Mouse (Mus musculus) megakaryocyte-erythroid progenitor cell, adult 5-6 weeks (primary cell): Measurements from ENCODE around the gene Mapk9. TPM values are rescaled to one million over a fixed set of nuclear protein-coding genes. Genes with fewer than 3 reads are reported as not detected.
A peak's percentile ranks its signal among the peaks of the same experiment; 100 is the strongest.

ENCODE experiments used
- ATAC-seq: replicated peaks from 2 replicates; pipeline ENCODE4 v1.8.0; 2016; ENCODE audit warnings: mild to moderate bottlenecking, inconsistent platforms; ENCODE audit not compliant: severe bottlenecking, poor library complexity, low FRiP score, low TSS enrichment
- total RNA-seq, 2 experiments: library from RNA; stranded (forward) in 1 of 2; stranded (reverse) in 1 of 2; fragments of 200-1000, 215-1000 nt in 1 of 2; fragments of >200 nt in 1 of 2; fragmentation: Nextera tagmentation in 1 of 2; gene quantifications; 2 replicates each; pipeline ENCODE4 v1.2.3; 2014 to 2017

The Mapk9 gene
- total RNA-seq, 2 experiments from 2014 or later: 94.5 to 107 TPM

- ATAC-seq: no peak
Observed at GRCm38 (mm10) chr11:49835257-49835956, 11.1 kb upstream of the Mapk9 start.

- peak; percentile 45; the same call in 1 of the 2 replicates for ATAC-seq
Observed at GRCm38 (mm10) chr11:49837717-49838407, 8.7 kb upstream of the Mapk9 start.

GRCm38 (mm10) chr11:49840666-49841065 is 5.9 kb upstream of the Mapk9 start:
- no peak for ATAC-seq

- no peak for ATAC-seq
Observed at GRCm38 (mm10) chr11:49841886-49842285, 4.7 kb upstream of the Mapk9 start.

- no peak for ATAC-seq
Observed at GRCm38 (mm10) chr11:49842718-49843117, 3.8 kb upstream of the Mapk9 start.

- ATAC-seq: no peak
Observed at GRCm38 (mm10) chr11:49844311-49844710, 2.2 kb upstream of the Mapk9 start.

GRCm38 (mm10) chr11:49844969-49845368 is 1.6 kb upstream of the Mapk9 start:
- 0 out of 2 replicates have a peak, but pooled peaks have one; percentile 18 for ATAC-seq

- no peak for ATAC-seq
Observed at GRCm38 (mm10) chr11:49845958-49846357, 593 bp upstream of the Mapk9 start.

GRCm38 (mm10) chr11:49847071-49847810 is 690 bp downstream of the Mapk9 start:
- 0 out of 2 replicates have a peak, but pooled peaks have one; percentile 1 for ATAC-seq

- no peak for ATAC-seq
Observed at GRCm38 (mm10) chr11:49847811-49848078, 1.2 kb downstream of the Mapk9 start.

- peak; percentile 50 for ATAC-seq
Observed at GRCm38 (mm10) chr11:49848080-49848815, 1.7 kb downstream of the Mapk9 start.

GRCm38 (mm10) chr11:49850331-49850730 is 3.8 kb downstream of the Mapk9 start:
- no peak for ATAC-seq

- no peak for ATAC-seq
Observed at GRCm38 (mm10) chr11:49855144-49855543, 8.6 kb downstream of the Mapk9 start.

GRCm38 (mm10) chr11:49861139-49861538 is 14.6 kb downstream of the Mapk9 start:
- no peak for ATAC-seq

GRCm38 (mm10) chr11:49863926-49864325 is 17.4 kb downstream of the Mapk9 start:
- ATAC-seq: peak; percentile 88

GRCm38 (mm10) chr11:49867320-49867719 is 20.8 kb downstream of the Mapk9 start:
- no peak for ATAC-seq

GRCm38 (mm10) chr11:49869762-49870161 is 23.2 kb downstream of the Mapk9 start:
- ATAC-seq: peak; percentile 47

- peak; percentile 47; the same call in 1 of the 2 replicates for ATAC-seq
Observed at GRCm38 (mm10) chr11:49871914-49872313, 25.4 kb downstream of the Mapk9 start.

GRCm38 (mm10) chr11:49872779-49873178 is 26.2 kb downstream of the Mapk9 start:
- ATAC-seq: peak; percentile 93
